ENCODE assay signal across 8 mouse cellular contexts in the genomic region with DNA sequence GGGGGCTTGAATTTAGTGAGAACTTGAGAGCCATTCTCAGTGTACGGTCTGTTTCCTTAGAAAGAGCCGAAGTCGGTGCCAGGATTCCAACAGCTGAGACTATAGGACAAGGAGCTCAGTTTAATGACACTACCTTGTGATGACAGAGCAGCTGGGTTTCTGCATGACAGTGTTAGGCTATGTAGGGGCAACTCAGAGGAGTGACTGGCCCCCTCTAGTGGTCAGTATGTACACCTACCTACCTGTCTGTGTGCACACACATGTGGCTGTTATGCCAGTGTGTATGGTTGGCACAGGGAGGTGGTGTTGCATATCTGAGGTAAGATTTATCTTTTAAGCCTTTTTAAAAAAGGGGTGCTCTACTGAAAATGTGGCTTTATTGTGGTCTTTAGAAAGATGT. TPM values are rescaled to one million over a fixed set of nuclear protein-coding genes. Genes with fewer than 3 reads are reported as not detected.
DNase-seq lines count a peak whose midpoint lies in the region; ATAC-seq and TF ChIP-seq lines count a peak whose summit lies in the region.

No protein-coding gene starts in this region.

- DNase-seq in midbrain, postnatal 0 days (ENCODE audit: low spot score), result peak; percentile 13
- no peak for DNase-seq in midbrain, embryonic 10.5 days (ENCODE audit: low spot score)
- DNase-seq in brain, embryonic 14.5 days (ENCODE audit: low read depth), result peak; percentile 43
- peak; percentile 41 for DNase-seq in mesoderm, embryonic 11.5 days (ENCODE audit: low read depth, low spot score)
- no peak for DNase-seq in layer of hippocampus, adult 8-10 months (ENCODE audit: low spot score in 2 of 2)
- DNase-seq in left cerebral cortex, postnatal 10 days (ENCODE audit: extremely low spot score in 1 of 2, low spot score in 2 of 2), result no peak
- DNase-seq in layer of hippocampus, adult 9-10 months (ENCODE audit: low spot score), result no peak

- H3K27me3 ChIP-seq in midbrain, postnatal 0 days (ENCODE audit: insufficient read depth, low read length), result no peaks in the 10 kb centered on the region
- no peaks in the 10 kb centered on the region for H3K27me3 ChIP-seq in midbrain, embryonic 10.5 days (ENCODE audit: low read depth, poor library complexity, severe bottlenecking)
- H3K27me3 ChIP-seq in kidney, embryonic 16.5 days (ENCODE audit: insufficient read depth, low read length), result no peaks in the 10 kb centered on the region

- no peak overlapping the region for H3K4me2 ChIP-seq in midbrain, postnatal 0 days (ENCODE audit: low read depth, low read length, poor library complexity, severe bottlenecking)
- no peak overlapping the region for H3K4me2 ChIP-seq in kidney, embryonic 16.5 days (replicated peaks; ENCODE audit: low read depth, low read length)

- no peak overlapping the region for H3K27ac ChIP-seq in midbrain, postnatal 0 days (ENCODE audit: low read depth, low read length)
- no peak overlapping the region for H3K27ac ChIP-seq in midbrain, embryonic 10.5 days (replicated peaks)
- H3K27ac ChIP-seq in kidney, embryonic 16.5 days (ENCODE audit: low read length), result no peak overlapping the region; the same call in 1 of the 2 replicates

- H3K9ac ChIP-seq in midbrain, postnatal 0 days (replicated peaks; ENCODE audit: low read length, poor library complexity, severe bottlenecking), result no peak overlapping the region
- no peak overlapping the region for H3K9ac ChIP-seq in kidney, embryonic 16.5 days (replicated peaks; ENCODE audit: low read length)

- no peaks in the 10 kb centered on the region for H3K9me3 ChIP-seq in midbrain, postnatal 0 days (ENCODE audit: low read length)
- no peaks in the 10 kb centered on the region; the same call in 1 of the 2 replicates for H3K9me3 ChIP-seq in midbrain, embryonic 10.5 days (replicated peaks)
- H3K9me3 ChIP-seq in kidney, embryonic 16.5 days (ENCODE audit: low read length), result no peaks in the 10 kb centered on the region

- TF ChIP-seq CTCF in midbrain, postnatal 0 days (IDR thresholded peaks at IDR 0.05), result peak; percentile 46
- peak; percentile 51; the same call in 1 of the 2 replicates for TF ChIP-seq CTCF in brain, embryonic 14.5 days (IDR thresholded peaks at IDR 0.05; ENCODE audit: borderline replicate concordance, extremely low read depth, insufficient read depth, insufficient read length)

- TF ChIP-seq POLR2A in brain, embryonic 14.5 days (IDR thresholded peaks at IDR 0.05; ENCODE audit: borderline replicate concordance, extremely low read depth, insufficient read depth, insufficient read length, poor library complexity, severe bottlenecking), result no peak

- H3K4me3 ChIP-seq in midbrain, postnatal 0 days (ENCODE audit: low read depth, low read length), result no peak overlapping the region
- no peak overlapping the region for H3K4me3 ChIP-seq in midbrain, embryonic 10.5 days
- no peak overlapping the region for H3K4me3 ChIP-seq in kidney, embryonic 16.5 days (ENCODE audit: low read length)

- H3K36me3 ChIP-seq in midbrain, postnatal 0 days (ENCODE audit: insufficient read depth, low read length), result no peaks in the 10 kb centered on the region
- no peaks in the 10 kb centered on the region; the same call in 1 of the 2 replicates for H3K36me3 ChIP-seq in midbrain, embryonic 10.5 days
- no peaks in the 10 kb centered on the region for H3K36me3 ChIP-seq in kidney, embryonic 16.5 days (ENCODE audit: insufficient read depth, low read length)

- no peaks in the 10 kb centered on the region for H3K4me1 ChIP-seq in midbrain, postnatal 0 days (ENCODE audit: insufficient read depth, low read length)
- H3K4me1 ChIP-seq in midbrain, embryonic 10.5 days, result no peaks in the 10 kb centered on the region
- peaks cover 16% of the 10 kb centered on the region; the same call in 1 of the 2 replicates for H3K4me1 ChIP-seq in kidney, embryonic 16.5 days (ENCODE audit: insufficient read depth, low read length)

- intact Hi-C loops in left cerebral cortex, postnatal 10 days (cut with DNase I), result no loop called here

- 95% methylated on average over 3 of the region's 3 CpGs for WGBS in midbrain, postnatal 0 days
- WGBS in midbrain, embryonic 10.5 days, result 91% methylated on average over 3 of the region's 3 CpGs
- 92% methylated on average over 3 of the region's 3 CpGs for WGBS in kidney, embryonic 16.5 days

- ATAC-seq in midbrain, postnatal 0 days (ENCODE audit: low FRiP score), result no peak
- ATAC-seq in kidney, embryonic 16.5 days (ENCODE audit: low FRiP score, low TSS enrichment), result peak; percentile 76; the same call in 1 of the 2 replicates

RNA-seq across cellular contexts. Expression of a gene that starts 56.6 kb away (rescaled TPM):
- 12.5 and 13.3 TPM in 2 replicates for total RNA-seq in midbrain, postnatal 0 days (2014; rRNA removed)
- polyA plus RNA-seq in midbrain, postnatal 0 days (2015; fragmentation: Nextera tagmentation; extraction: Ambion mirVana), result 5.2 and 5.8 TPM in 2 replicates
- 0.65 TPM in 2 replicates for polyA plus RNA-seq in midbrain, embryonic 10.5 days (2016; fragmentation: Nextera tagmentation; extraction: Ambion mirVana)
- 2.3 and 3.1 TPM in 2 replicates for polyA plus RNA-seq in brain, embryonic 14.5 days (2012; rRNA removed)
- polyA plus RNA-seq in kidney, embryonic 16.5 days (2015; fragmentation: Nextera tagmentation; extraction: Ambion mirVana), result 1.5 and 1.7 TPM in 2 replicates
- 10 to 100 TPM; 20.2 to 25.4 (median 23.3) TPM for total RNA-seq in layer of hippocampus, adult 8-10 months (2022)
- total RNA-seq in left cerebral cortex, postnatal 10 days (2021), result 10 to 100 TPM in 1 of 2 experiments, 1 to 10 TPM in 1; 9.6 to 13.1 TPM

Comparison
In these comparisons a context has a peak if more than half of its experiments do, and no peak if none do; other contexts are left out.
1. DNase-seq: peak in midbrain, postnatal 0 days (single experiment), brain, embryonic 14.5 days (single experiment) and mesoderm, embryonic 11.5 days (single experiment); none in midbrain, embryonic 10.5 days (single experiment), layer of hippocampus, adult 8-10 months (0 of 2), left cerebral cortex, postnatal 10 days (0 of 2) and layer of hippocampus, adult 9-10 months (single experiment).